Mouse (Mus musculus) spleen, adult 2 months (tissue): ENCODE measurements at regions not wholly inside any gene's neighbourhood (a gene's known extent, or its start where the extent isn't known, plus 50 kb on each side); places are given as distances from the start of the nearest gene placed in this dataset.

Experiments used
- CTCF ChIP-seq: fragments of 200-500 bp; IDR thresholded peaks from 2 replicates; pipeline ENCODE4 v1.5.1; 2011; ENCODE audit warnings: mild to moderate bottlenecking, inconsistent platforms; ENCODE audit not compliant: insufficient read depth, insufficient read length, insufficient replicate concordance; ENCODE audit errors: extremely low read depth
- POLR2A ChIP-seq: fragments of 200-500 bp; IDR thresholded peaks from 2 replicates; pipeline ENCODE4 v1.6.1; 2011; ENCODE audit warnings: low read depth, low read length, inconsistent platforms

GRCm38 (mm10) chr15:26958980-26959379 is 63.6 kb upstream of the Fbxl7 start:
- TF ChIP-seq CTCF (no peak), POLR2A (no peak)
